Mouse (Mus musculus): ENCODE data around the gene Mia3.
"Not testable (repeated sequence)": the region's sequence is repeated elsewhere in the genome, so short reads cannot be mapped to it uniquely, and the experiment has no call there.

The Mia3 gene

DNA sequence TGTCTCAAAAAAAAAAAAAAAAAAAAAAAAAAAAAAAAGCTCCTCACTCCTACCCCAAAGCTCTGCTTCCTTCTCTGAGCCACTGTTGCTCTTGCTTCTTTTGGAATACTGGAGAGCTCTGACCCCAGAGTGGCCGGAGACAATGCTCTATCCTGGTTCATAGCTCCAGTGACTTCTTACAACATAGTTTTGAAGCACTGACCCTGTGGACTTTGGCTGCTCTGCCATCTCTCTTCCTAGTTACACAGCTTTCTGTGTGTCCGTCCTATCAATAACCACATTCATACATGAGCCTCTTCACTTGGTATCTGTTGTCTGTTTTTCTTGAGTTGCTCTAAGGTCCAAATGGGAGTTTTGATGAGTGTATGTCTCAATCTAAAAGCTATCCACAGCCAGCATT is 57.3 kb downstream of the Mia3 start:
- Histone ChIP-seq H3K36me3 (ENCODE audit: control insufficient read depth, insufficient read depth, low read length, poor library complexity, severe bottlenecking) (peaks cover 19% of the 10 kb centered on the region), H3K27me3 (ENCODE audit: control insufficient read depth, insufficient read depth, low read length, poor library complexity, severe bottlenecking) (no peaks in the 10 kb centered on the region)

DNA sequence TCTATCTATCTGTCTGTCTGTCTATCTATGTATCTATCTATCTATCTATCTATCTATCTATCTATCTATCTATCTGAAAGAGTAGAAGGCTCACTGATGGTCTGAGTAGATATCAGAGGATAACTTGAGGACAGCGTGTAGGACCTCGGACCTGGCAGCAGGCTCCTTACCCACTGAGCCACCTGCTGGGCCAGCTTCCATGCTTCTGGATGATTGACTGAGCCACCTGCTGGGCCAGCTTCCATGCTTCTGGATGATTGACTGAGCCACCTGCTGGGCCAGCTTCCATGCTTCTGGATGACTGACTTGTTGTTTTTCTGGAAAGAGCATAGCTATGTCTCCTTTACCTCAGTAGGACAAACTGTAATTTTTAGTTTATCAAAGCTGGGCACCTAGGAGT is 59.8 kb downstream of the Mia3 start:
- H3K36me3 ChIP-seq (ENCODE audit: control insufficient read depth, insufficient read depth, low read length, poor library complexity, severe bottlenecking) = peaks cover 12% of the 10 kb centered on the region
- not testable (repeated sequence) for H3K27me3 ChIP-seq (ENCODE audit: control insufficient read depth, insufficient read depth, low read length, poor library complexity, severe bottlenecking); DNase-seq (ENCODE audit: low read depth, low spot score)

More for the DNA sequence above, 57.3 kb downstream of the Mia3 start:
- DNase-seq (ENCODE audit: low read depth, low spot score) = no peak

DNA sequence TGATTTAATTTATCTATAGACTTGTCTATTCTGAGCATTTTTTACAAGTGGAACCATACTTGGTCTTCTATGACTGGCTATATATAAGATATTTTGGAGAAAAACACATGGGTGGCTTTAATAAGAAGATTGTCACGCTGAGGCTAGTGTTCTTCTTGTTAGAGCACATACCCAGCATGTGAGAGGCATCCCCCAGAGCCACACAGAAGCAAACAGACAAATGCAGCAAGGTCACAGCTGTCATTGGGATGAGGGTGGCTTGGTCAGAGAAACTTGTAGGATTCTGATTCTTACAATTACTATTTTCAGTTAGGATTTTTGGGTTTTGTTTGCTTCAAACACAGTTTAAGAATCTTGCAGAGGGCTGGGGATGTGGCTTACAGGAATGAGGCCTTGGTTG is 60.9 kb downstream of the Mia3 start:
- H3K36me3 ChIP-seq (ENCODE audit: control insufficient read depth, insufficient read depth, low read length, poor library complexity, severe bottlenecking) = peaks cover 8% of the 10 kb centered on the region
- no peaks in the 10 kb centered on the region for H3K27me3 ChIP-seq (ENCODE audit: control insufficient read depth, insufficient read depth, low read length, poor library complexity, severe bottlenecking)
- no peak for DNase-seq (ENCODE audit: low read depth, low spot score)

DNA sequence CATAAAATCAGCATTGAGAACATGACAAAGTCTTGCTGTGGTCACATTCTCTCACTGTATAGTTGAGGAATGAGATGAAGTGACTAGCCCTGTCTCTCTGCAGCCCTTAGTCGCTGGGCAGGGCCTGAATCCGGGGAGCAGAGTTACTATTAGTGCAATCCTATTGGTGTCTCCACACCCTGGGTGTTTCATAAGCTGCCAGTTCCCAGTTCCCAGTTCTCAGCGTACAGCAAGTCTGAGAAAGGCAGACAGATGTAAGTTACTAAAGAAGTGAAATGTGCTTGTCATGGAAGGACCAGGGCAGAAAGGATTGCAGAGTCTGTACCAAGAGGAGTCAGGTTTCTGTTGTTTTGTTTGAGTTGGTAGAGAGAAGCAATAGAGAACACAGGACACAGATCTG is 61.8 kb downstream of the Mia3 start:
- Histone ChIP-seq H3K36me3 (ENCODE audit: control insufficient read depth, insufficient read depth, low read length, poor library complexity, severe bottlenecking) (peaks cover 4% of the 10 kb centered on the region), H3K27me3 (ENCODE audit: control insufficient read depth, insufficient read depth, low read length, poor library complexity, severe bottlenecking) (no peaks in the 10 kb centered on the region)
- no peak for DNase-seq (ENCODE audit: low read depth, low spot score)

DNA sequence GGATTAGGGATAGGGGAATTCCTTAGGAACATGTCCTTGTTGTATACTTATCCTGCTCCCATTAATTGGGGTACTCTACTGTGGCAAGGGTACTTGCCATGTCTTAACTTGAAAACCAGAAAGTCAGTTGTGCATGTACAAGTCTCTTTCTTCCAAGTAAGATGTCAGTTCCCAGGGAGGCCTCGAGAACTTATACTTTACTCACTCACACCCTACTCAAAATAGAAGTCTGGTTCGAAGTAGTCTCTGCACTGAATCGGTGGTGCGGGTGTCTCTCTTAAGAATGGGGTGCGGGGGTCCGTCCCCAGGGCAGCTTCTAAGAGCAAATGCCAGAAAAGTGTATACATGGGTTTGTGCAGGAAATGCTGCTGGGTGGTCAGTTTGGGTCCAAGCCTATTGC is 70.2 kb downstream of the Mia3 start:
- peak; percentile 88 for DNase-seq (ENCODE audit: low read depth, low spot score)
- Histone ChIP-seq H3K36me3 (ENCODE audit: control insufficient read depth, insufficient read depth, low read length, poor library complexity, severe bottlenecking) (no peaks in the 10 kb centered on the region), H3K27me3 (ENCODE audit: control insufficient read depth, insufficient read depth, low read length, poor library complexity, severe bottlenecking) (no peaks in the 10 kb centered on the region)

DNA sequence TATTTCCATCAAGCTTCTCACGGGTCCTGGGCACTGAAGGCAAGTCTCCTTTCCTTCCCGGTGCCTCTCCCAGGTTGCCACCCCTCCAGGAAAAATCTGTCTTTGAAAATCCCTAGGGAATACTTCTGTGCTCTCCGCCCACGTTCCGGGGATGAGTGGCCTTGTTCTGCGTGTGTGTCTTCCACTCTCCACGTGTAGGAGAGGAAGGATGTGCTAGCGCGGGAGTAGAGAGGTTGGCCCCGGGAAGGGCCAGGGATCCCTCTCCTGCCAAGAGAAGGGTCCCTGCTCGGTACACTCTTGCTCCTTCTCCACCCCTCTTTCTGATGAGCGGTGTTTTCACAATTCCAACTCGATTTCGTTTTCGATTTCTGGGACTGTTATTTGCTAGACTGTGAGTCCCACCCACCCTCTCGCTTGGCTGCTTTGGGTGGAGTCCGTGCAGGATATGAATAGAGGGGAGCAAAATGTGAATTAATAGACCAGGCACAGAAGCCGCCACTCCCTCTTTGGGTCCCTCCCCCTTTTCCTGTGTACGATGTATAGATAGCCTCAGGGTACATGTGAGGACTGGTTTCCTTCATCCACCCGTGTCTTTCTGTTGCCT is 71.4 kb downstream of the Mia3 start:
- Histone ChIP-seq H3K36me3 (ENCODE audit: control insufficient read depth, insufficient read depth, low read length, poor library complexity, severe bottlenecking) (no peaks in the 10 kb centered on the region), H3K27me3 (ENCODE audit: control insufficient read depth, insufficient read depth, low read length, poor library complexity, severe bottlenecking) (no peaks in the 10 kb centered on the region)
- DNase-seq (ENCODE audit: low read depth, low spot score) = peak; percentile 79

DNA sequence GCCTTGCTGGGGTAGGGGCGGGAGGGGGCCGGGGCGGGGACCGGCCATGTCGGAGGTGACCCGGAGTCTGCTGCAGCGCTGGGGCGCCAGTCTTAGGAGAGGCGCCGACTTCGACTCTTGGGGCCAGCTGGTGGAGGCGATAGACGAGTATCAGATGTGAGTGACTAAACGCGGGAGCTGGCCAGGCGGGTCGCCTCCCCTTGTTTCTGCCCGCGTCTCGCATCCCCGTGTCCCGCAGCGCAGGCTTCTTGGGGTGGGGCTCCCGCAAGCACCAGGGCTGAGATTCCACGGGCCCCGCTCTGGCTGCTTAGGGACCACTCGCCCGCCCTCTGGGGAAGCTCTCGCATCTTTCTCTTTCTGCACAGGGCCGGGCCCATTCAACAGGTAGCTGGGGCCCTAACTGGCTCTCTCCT is 71.9 kb downstream of the Mia3 start:
- peak; percentile 49 for DNase-seq (ENCODE audit: low read depth, low spot score)
- H3K36me3 ChIP-seq (ENCODE audit: control insufficient read depth, insufficient read depth, low read length, poor library complexity, severe bottlenecking) = no peaks in the 10 kb centered on the region
- H3K27me3 ChIP-seq (ENCODE audit: control insufficient read depth, insufficient read depth, low read length, poor library complexity, severe bottlenecking) = no peaks in the 10 kb centered on the region

DNA sequence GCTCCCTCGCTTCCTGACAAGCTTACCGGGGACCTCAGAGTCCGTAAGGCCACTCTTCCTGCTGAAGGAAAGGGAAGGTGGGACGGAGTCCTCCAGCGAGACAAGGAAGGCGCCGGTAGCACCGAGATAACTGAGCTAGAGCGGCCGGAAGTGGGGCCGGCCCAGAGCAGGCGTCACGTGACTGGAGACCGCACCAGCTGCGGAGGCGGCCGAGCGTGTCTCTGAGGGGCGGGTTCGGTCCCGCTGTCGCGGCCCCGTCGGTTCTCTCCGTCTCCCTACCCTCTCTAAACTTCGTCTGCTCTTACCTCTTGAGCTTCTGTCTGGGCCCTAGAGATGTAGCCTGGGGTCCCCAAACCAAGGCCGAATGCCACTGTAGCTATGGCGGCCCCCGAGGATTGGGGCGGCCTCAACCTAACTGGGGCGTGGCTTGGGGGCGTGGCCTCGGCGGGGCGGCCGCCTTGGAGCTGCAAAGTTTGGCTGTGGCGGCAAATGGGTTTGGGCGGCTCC is 72.4 kb downstream of the Mia3 start, which contains the start of gene Brox:
Gene Brox (minus strand): TSS at position 393 of the 507 bp plus-strand sequence.
- H3K36me3 ChIP-seq (ENCODE audit: control insufficient read depth, insufficient read depth, low read length, poor library complexity, severe bottlenecking) = no peaks in the 10 kb centered on the region
- DNase-seq (ENCODE audit: low read depth, low spot score) = peak; percentile 93
- no peaks in the 10 kb centered on the region for H3K27me3 ChIP-seq (ENCODE audit: control insufficient read depth, insufficient read depth, low read length, poor library complexity, severe bottlenecking)

DNA sequence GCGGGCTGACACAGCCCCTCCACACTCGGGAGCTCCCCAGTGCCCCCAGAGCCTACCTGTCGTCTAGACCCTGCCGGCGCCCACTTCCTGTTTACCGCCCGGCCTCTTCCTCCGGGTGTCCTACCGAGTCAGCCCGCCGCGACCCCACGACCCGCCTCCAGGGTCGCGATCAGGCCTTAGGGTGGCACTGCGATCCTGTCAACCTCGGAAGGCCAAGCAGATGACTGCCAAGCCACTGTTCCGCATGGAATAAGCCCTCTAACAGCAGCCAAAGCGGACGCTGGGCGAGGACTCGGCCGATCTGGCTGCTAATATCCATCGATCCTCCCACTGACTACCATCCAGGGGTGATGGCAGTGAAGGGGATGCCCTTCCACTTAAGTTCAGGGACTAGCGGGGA is 72.9 kb downstream of the Mia3 start, which contains the start of gene Aida:
Gene Aida (plus strand): TSS at position 126 of the 400 bp plus-strand sequence.
- H3K27me3 ChIP-seq (ENCODE audit: control insufficient read depth, insufficient read depth, low read length, poor library complexity, severe bottlenecking) = no peaks in the 10 kb centered on the region
- no peaks in the 10 kb centered on the region for H3K36me3 ChIP-seq (ENCODE audit: control insufficient read depth, insufficient read depth, low read length, poor library complexity, severe bottlenecking)
- DNase-seq (ENCODE audit: low read depth, low spot score) = peak; percentile 60

DNA sequence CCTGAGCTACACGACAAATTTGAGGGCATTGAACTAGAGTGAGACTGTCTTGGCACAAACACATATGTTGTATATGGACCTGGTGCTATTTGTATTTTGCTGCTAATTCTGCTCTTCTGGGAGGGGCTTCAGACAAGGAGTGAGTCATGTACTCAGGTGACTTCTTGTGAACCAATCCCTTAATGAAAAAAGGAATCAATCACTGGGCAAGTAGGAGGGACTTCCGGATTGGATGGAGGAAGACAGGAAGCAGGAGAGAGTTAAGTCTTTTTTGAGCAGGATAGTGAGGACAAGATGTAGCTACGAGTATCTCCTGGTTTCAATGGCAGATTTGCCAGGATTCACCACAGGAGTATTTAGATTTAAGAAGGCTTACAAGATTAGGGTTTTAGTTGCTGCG is 79.8 kb downstream of the Mia3 start:
- no peak for DNase-seq (ENCODE audit: low read depth, low spot score)
- H3K36me3 ChIP-seq (ENCODE audit: control insufficient read depth, insufficient read depth, low read length, poor library complexity, severe bottlenecking) = peaks cover 9% of the 10 kb centered on the region
- no peaks in the 10 kb centered on the region for H3K27me3 ChIP-seq (ENCODE audit: control insufficient read depth, insufficient read depth, low read length, poor library complexity, severe bottlenecking)

DNA sequence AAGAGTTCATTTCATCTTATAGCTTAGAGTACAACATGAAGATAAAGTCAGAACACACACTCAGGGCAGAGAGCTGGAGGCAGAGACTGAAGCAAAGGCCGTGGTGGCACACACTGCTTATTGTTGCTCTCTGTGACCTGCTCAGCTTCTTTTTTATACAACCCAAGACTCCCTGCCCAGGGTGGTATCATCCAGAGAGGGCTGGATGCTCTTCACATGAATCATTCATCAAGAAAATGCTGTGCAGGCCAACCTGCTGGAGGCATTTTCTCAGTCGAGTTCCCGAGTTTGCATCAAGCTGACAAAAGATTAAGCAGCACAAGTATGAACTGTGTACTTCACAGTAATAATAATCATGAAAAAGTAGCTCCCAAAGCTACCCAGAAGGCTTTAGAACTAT is 81.0 kb downstream of the Mia3 start:
- no peaks in the 10 kb centered on the region for H3K27me3 ChIP-seq (ENCODE audit: control insufficient read depth, insufficient read depth, low read length, poor library complexity, severe bottlenecking)
- no peak for DNase-seq (ENCODE audit: low read depth, low spot score)
- peaks cover 11% of the 10 kb centered on the region for H3K36me3 ChIP-seq (ENCODE audit: control insufficient read depth, insufficient read depth, low read length, poor library complexity, severe bottlenecking)
